Mouse (Mus musculus): ENCODE results near the gene 2210016F16Rik. TPM values are rescaled to one million over a fixed set of nuclear protein-coding genes. Genes with fewer than 3 reads are reported as not detected.

Gene 2210016F16Rik
- polyA plus RNA-seq, 1 experiment from 2014 or later = 33.6 TPM

- Histone ChIP-seq H3K9ac (ENCODE audit: low read length) (peak within 1 kb of the TSS; percentile 74), H3K4me1 (ENCODE audit: control insufficient read depth in 2 of 2, insufficient read depth in 2 of 2, low read length in 2 of 2) (no peaks in the 10 kb centered on the region), H3K36me3 (ENCODE audit: control insufficient read depth, insufficient read depth, low read length) (no peaks in the 10 kb centered on the region), H3K4me3 (ENCODE audit: control insufficient read depth in 1 of 2, insufficient read depth in 1 of 2, low read depth in 1 of 2, low read length in 2 of 2) (peak within 1 kb of the TSS; percentile 65 to 70), H3K27ac (replicated peaks in 1 of 2; ENCODE audit: control insufficient read depth in 1 of 2, insufficient read depth in 1 of 2, low read depth in 2 of 2, low read length in 2 of 2) (no peak within 1 kb of the TSS), H3K4me2 (ENCODE audit: low read length) (peak within 1 kb of the TSS; percentile 97), H3K9me3 (ENCODE audit: control insufficient read depth, low read length) (no peaks in the 10 kb centered on the region), H3K27me3 (ENCODE audit: control insufficient read depth, insufficient read depth, low read length) (no peaks in the 10 kb centered on the region)
- under 1% methylated on average over 67 of the region's 85 CpGs for WGBS
- peak; percentile 97 for ATAC-seq (ENCODE audit: insufficient number of reproducible peaks, insufficient read depth, low FRiP score, low read depth)
Observed at GRCm38 (mm10) chr13:58358629-58359303, 26.3 kb downstream of the 2210016F16Rik start, which contains the start of gene Kif27. Gene Kif27, minus strand, starts transcription at chr13:58359122.

GRCm38 (mm10) chr13:58352996-58353395 lies 32.0 kb downstream of the 2210016F16Rik start:
- ATAC-seq (ENCODE audit: insufficient number of reproducible peaks, insufficient read depth, low FRiP score, low read depth) = no peak
- H3K4me2 ChIP-seq (ENCODE audit: low read length) = no peak overlapping the region
- H3K9me3 ChIP-seq (ENCODE audit: control insufficient read depth, low read length) = no peaks in the 10 kb centered on the region
- no peaks in the 10 kb centered on the region for H3K4me1 ChIP-seq (ENCODE audit: control insufficient read depth in 2 of 2, insufficient read depth in 2 of 2, low read length in 2 of 2)
- no peak overlapping the region for H3K27ac ChIP-seq (replicated peaks in 1 of 2; ENCODE audit: control insufficient read depth in 1 of 2, insufficient read depth in 1 of 2, low read depth in 2 of 2, low read length in 2 of 2)
- no peaks in the 10 kb centered on the region for H3K36me3 ChIP-seq (ENCODE audit: control insufficient read depth, insufficient read depth, low read length)
- H3K27me3 ChIP-seq (ENCODE audit: control insufficient read depth, insufficient read depth, low read length) = no peaks in the 10 kb centered on the region
- H3K9ac ChIP-seq (ENCODE audit: low read length) = no peak overlapping the region
- H3K4me3 ChIP-seq (ENCODE audit: control insufficient read depth in 1 of 2, insufficient read depth in 1 of 2, low read depth in 1 of 2, low read length in 2 of 2) = no peak overlapping the region

GRCm38 (mm10) chr13:58350606-58351005 lies 34.4 kb downstream of the 2210016F16Rik start:
- Histone ChIP-seq H3K4me1 (ENCODE audit: control insufficient read depth in 2 of 2, insufficient read depth in 2 of 2, low read length in 2 of 2) (no peaks in the 10 kb centered on the region), H3K27ac (replicated peaks in 1 of 2; ENCODE audit: control insufficient read depth in 1 of 2, insufficient read depth in 1 of 2, low read depth in 2 of 2, low read length in 2 of 2) (no peak overlapping the region), H3K9me3 (ENCODE audit: control insufficient read depth, low read length) (no peaks in the 10 kb centered on the region), H3K27me3 (ENCODE audit: control insufficient read depth, insufficient read depth, low read length) (no peaks in the 10 kb centered on the region), H3K4me3 (ENCODE audit: control insufficient read depth in 1 of 2, insufficient read depth in 1 of 2, low read depth in 1 of 2, low read length in 2 of 2) (no peak overlapping the region), H3K9ac (ENCODE audit: low read length) (no peak overlapping the region), H3K36me3 (ENCODE audit: control insufficient read depth, insufficient read depth, low read length) (no peaks in the 10 kb centered on the region), H3K4me2 (ENCODE audit: low read length) (no peak overlapping the region)
- 32% methylated on average over 4 of the region's 4 CpGs for WGBS
- ATAC-seq (ENCODE audit: insufficient number of reproducible peaks, insufficient read depth, low FRiP score, low read depth) = no peak

- WGBS = 77% methylated on average over 9 of the region's 9 CpGs
- no peak overlapping the region for H3K27ac ChIP-seq (replicated peaks in 1 of 2; ENCODE audit: control insufficient read depth in 1 of 2, insufficient read depth in 1 of 2, low read depth in 2 of 2, low read length in 2 of 2)
Observed at GRCm38 (mm10) chr13:58344505-58344904, 40.5 kb downstream of the 2210016F16Rik start.

GRCm38 (mm10) chr13:58337456-58337855 lies 47.6 kb downstream of the 2210016F16Rik start:
- Histone ChIP-seq H3K27ac (replicated peaks in 1 of 2; ENCODE audit: control insufficient read depth in 1 of 2, insufficient read depth in 1 of 2, low read depth in 2 of 2, low read length in 2 of 2) (no peak overlapping the region), H3K4me1 (ENCODE audit: control insufficient read depth in 2 of 2, insufficient read depth in 2 of 2, low read length in 2 of 2) (no peaks in the 10 kb centered on the region), H3K36me3 (ENCODE audit: control insufficient read depth, insufficient read depth, low read length) (no peaks in the 10 kb centered on the region), H3K4me2 (ENCODE audit: low read length) (no peak overlapping the region), H3K27me3 (ENCODE audit: control insufficient read depth, insufficient read depth, low read length) (no peaks in the 10 kb centered on the region), H3K4me3 (ENCODE audit: control insufficient read depth in 1 of 2, insufficient read depth in 1 of 2, low read depth in 1 of 2, low read length in 2 of 2) (no peak overlapping the region), H3K9me3 (ENCODE audit: control insufficient read depth, low read length) (no peaks in the 10 kb centered on the region), H3K9ac (ENCODE audit: low read length) (no peak overlapping the region)
- no peak for ATAC-seq (ENCODE audit: insufficient number of reproducible peaks, insufficient read depth, low FRiP score, low read depth)
- 75% methylated on average over 12 of the region's 12 CpGs for WGBS

More at GRCm38 (mm10) chr13:58344505-58344904, 40.5 kb downstream of the 2210016F16Rik start:
- no peak overlapping the region for H3K4me3 ChIP-seq (ENCODE audit: control insufficient read depth in 1 of 2, insufficient read depth in 1 of 2, low read depth in 1 of 2, low read length in 2 of 2)
- H3K9ac ChIP-seq (ENCODE audit: low read length) = no peak overlapping the region
- no peaks in the 10 kb centered on the region for H3K4me1 ChIP-seq (ENCODE audit: control insufficient read depth in 2 of 2, insufficient read depth in 2 of 2, low read length in 2 of 2)
- H3K36me3 ChIP-seq (ENCODE audit: control insufficient read depth, insufficient read depth, low read length) = no peaks in the 10 kb centered on the region
- no peak overlapping the region for H3K4me2 ChIP-seq (ENCODE audit: low read length)
- no peak for ATAC-seq (ENCODE audit: insufficient number of reproducible peaks, insufficient read depth, low FRiP score, low read depth)
- no peaks in the 10 kb centered on the region for H3K27me3 ChIP-seq (ENCODE audit: control insufficient read depth, insufficient read depth, low read length)
- H3K9me3 ChIP-seq (ENCODE audit: control insufficient read depth, low read length) = no peaks in the 10 kb centered on the region

- Histone ChIP-seq H3K27ac (replicated peaks in 1 of 2; ENCODE audit: control insufficient read depth in 1 of 2, insufficient read depth in 1 of 2, low read depth in 2 of 2, low read length in 2 of 2) (no peak overlapping the region), H3K4me2 (ENCODE audit: low read length) (no peak overlapping the region), H3K9ac (ENCODE audit: low read length) (no peak overlapping the region), H3K27me3 (ENCODE audit: control insufficient read depth, insufficient read depth, low read length) (no peaks in the 10 kb centered on the region), H3K4me1 (ENCODE audit: control insufficient read depth in 2 of 2, insufficient read depth in 2 of 2, low read length in 2 of 2) (no peaks in the 10 kb centered on the region), H3K36me3 (ENCODE audit: control insufficient read depth, insufficient read depth, low read length) (no peaks in the 10 kb centered on the region), H3K4me3 (ENCODE audit: control insufficient read depth in 1 of 2, insufficient read depth in 1 of 2, low read depth in 1 of 2, low read length in 2 of 2) (no peak overlapping the region), H3K9me3 (ENCODE audit: control insufficient read depth, low read length) (no peaks in the 10 kb centered on the region)
- WGBS = 89% methylated on average over 5 of the region's 5 CpGs
- ATAC-seq (ENCODE audit: insufficient number of reproducible peaks, insufficient read depth, low FRiP score, low read depth) = no peak
Observed at GRCm38 (mm10) chr13:58334116-58334515, 50.9 kb downstream of the 2210016F16Rik start.

MicroRNAs encoded within 50 kb of the gene (microRNA counts, 519-probe panel; counts per million panel counts)
- microRNA mmu-miR-7a = 4,417 counts per million, percentile 77 among the panel's probes with 10 or more counts

Small RNAs within 50 kb of the gene (microRNA-seq; reads per million reads assigned to microRNA genes)
- 41.9 reads per million, percentile 40 among the genes with 10 or more reads in this experiment for gene Mir7-1

Other genes with a start within 250 kb of the 2210016F16Rik start
- 31.7 and 38.2 TPM in 2 replicates for gene Idnk, start 227.6 kb downstream of the 2210016F16Rik start, polyA plus RNA-seq (2014; fragmentation: Nextera tagmentation; extraction: Ambion mirVana)
- 66.6 and 67.2 TPM in 2 replicates for gene Ubqln1, start 169.6 kb downstream of the 2210016F16Rik start, polyA plus RNA-seq (2014; fragmentation: Nextera tagmentation; extraction: Ambion mirVana)
- gene Gkap1, start 109.5 kb downstream of the 2210016F16Rik start, polyA plus RNA-seq (2014; fragmentation: Nextera tagmentation; extraction: Ambion mirVana) = 32.1 and 34.1 TPM in 2 replicates
- 0.12 and 0.82 TPM in 2 replicates for gene Kif27, start 26.1 kb downstream of the 2210016F16Rik start, polyA plus RNA-seq (2014; fragmentation: Nextera tagmentation; extraction: Ambion mirVana)
- 20.3 and 20.6 TPM in 2 replicates for gene Rmi1, start 17.0 kb upstream of the 2210016F16Rik start, polyA plus RNA-seq (2014; fragmentation: Nextera tagmentation; extraction: Ambion mirVana)
- gene Hnrnpk, start 18.1 kb upstream of the 2210016F16Rik start, polyA plus RNA-seq (2014; fragmentation: Nextera tagmentation; extraction: Ambion mirVana) = 919 and 965 TPM in 2 replicates
- gene Slc28a3, start 225.7 kb upstream of the 2210016F16Rik start, polyA plus RNA-seq (2014; fragmentation: Nextera tagmentation; extraction: Ambion mirVana) = not detected in 2 replicates